Mouse (Mus musculus): ENCODE results near the gene Itgb1bp2.

Gene Itgb1bp2

GRCm38 (mm10) chrX:101448886-101449475 is at the start of gene Itgb1bp2:
Gene Itgb1bp2, plus strand, starts transcription at chrX:101449088.
- no peak for DNase-seq

DNA sequence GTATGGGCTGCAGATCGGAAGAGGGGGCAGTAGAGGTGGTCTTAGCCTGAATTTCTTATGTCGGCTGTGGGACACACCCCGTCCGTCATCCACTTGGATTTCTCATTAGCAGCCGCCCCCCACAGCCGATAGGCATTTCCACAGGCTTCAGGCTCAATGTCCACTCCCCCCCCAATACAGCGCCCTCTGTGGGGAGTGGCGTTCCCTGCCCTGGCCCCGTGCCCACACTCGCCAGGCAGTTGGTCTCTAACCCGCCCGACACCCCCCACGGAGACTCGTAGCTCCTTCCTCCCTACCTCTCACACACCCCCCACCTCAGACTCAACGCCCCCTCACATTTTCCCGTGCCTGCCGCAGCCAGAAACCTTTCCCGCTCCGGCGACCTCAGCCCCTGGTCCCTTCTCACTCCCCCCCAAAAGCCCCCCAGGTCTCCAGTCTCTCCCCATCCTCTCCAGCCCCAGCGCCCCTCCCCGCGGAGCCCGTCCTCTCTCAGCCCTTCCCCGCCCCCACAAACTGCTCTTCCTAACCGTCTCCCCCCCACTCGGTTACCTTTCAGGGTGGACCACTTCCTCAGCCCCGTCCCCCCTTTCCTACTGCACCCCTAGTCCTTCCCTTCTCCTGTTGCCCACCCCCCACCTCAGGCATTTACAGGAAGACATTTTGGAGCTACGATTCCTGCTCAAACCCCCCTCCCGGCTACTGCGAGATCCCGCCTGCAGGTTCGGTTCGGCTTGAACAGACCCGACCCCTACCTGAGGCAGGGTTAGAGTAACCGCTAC is 29.8 kb upstream of the Itgb1bp2 start:
- DNase-seq: peak; percentile 53 to 68

GRCm38 (mm10) chrX:101419725-101420699 is 28.9 kb upstream of the Itgb1bp2 start:
- peak; percentile 83 to 88 for DNase-seq

GRCm38 (mm10) chrX:101420700-101421095 is 28.2 kb upstream of the Itgb1bp2 start, which contains the start of gene Zmym3:
Gene Zmym3, minus strand, starts transcription at chrX:101420849.
- DNase-seq: peak in 1 of 2 experiments; percentile 5

DNA sequence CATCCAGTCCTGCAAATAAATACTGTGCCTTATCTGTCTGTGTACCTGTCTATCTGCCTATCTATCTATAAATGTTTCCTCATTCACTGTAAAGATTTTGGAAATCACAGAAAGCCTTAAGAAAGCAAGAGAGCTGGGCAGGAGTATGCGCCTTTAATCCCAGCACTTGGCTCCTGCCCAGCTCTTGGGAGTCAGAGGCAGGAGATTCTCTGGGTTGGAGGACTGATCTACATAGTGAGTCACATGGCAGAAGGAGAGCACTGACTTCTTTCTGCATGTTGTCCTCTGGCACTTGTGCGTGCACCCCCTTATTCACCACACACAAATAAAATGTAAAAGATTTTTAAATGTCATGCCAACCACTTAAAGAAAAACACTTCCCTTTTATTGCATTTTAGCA is 25.4 kb upstream of the Itgb1bp2 start:
- DNase-seq: no peak

DNA sequence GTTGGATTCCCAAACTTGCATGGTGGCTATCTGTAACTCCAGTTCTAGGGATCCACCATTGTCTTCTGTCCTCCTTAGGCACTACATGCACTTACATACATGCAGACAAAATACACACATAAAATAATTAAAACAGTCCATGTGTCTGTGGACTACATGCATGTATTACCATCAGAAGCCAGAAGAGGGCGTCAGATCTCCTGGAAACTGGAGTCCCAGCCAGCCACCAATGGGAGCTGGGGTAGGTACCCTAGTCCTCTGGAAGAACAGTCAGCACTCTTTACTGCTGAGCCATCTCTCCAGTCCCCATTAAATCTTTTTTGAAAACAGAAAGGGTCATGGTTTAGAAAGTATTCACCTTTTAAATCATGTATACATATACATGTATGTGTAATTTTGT is 21.1 kb upstream of the Itgb1bp2 start:
- DNase-seq: peak in 1 of 2 experiments; percentile 13

- peak in 1 of 2 experiments; percentile 21 for DNase-seq
These were observed 20.1 kb upstream of the Itgb1bp2 start for GRCm38 (mm10) chrX:101428785-101429141.

- peak; percentile 75 to 80 for DNase-seq
These were observed 19.5 kb upstream of the Itgb1bp2 start, which contains the start of gene Nono for GRCm38 (mm10) chrX:101429142-101429949. Gene Nono, plus strand, starts transcription at chrX:101429318.

DNA sequence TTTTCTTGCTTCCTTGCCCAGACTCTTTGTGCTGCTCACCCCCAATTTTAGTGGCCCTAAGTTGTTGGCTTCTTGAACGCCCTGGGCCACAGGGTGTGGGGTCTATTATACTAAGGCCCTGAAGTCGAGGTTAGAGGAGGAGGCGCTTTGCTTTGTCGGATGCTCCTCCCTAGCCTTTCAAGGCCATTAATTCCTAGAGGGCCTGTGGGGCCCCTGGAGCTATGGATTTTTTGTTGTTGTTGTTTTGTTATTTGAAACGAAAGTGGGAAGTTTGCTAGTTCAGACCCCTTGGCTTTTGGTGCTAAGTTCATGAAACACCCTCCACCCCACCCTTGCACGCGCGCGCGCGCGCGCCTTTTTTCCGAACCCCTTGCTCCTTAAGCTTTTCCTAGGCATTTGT is 18.9 kb upstream of the Itgb1bp2 start:
- DNase-seq: no peak

GRCm38 (mm10) chrX:101451147-101451546 is 2.3 kb downstream of the Itgb1bp2 start:
- no peak for DNase-seq

DNA sequence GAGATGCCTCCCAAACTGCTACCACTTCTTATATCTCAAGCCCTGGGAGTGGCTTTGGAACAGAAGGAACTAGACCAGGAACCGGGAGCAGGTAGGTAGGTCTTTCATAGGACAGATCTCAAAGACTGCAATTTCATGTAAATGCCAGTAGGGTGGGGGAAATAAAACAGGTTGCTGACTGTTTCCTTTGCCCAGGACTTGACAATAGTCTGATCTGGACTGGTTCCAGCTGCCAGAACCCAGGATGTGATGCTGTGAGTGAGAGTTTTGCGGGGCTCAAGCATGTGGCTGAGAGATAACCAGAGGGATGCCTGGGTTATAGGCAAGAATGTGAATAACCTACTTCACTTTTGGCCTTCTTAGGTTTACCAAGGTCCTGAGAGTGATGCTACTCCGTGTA is 2.7 kb downstream of the Itgb1bp2 start:
- no peak for DNase-seq

- DNase-seq: no peak
These were observed 23.3 kb downstream of the Itgb1bp2 start for GRCm38 (mm10) chrX:101472202-101472601.

- DNase-seq: no peak
These were observed 32.9 kb downstream of the Itgb1bp2 start for GRCm38 (mm10) chrX:101481604-101482350.

DNA sequence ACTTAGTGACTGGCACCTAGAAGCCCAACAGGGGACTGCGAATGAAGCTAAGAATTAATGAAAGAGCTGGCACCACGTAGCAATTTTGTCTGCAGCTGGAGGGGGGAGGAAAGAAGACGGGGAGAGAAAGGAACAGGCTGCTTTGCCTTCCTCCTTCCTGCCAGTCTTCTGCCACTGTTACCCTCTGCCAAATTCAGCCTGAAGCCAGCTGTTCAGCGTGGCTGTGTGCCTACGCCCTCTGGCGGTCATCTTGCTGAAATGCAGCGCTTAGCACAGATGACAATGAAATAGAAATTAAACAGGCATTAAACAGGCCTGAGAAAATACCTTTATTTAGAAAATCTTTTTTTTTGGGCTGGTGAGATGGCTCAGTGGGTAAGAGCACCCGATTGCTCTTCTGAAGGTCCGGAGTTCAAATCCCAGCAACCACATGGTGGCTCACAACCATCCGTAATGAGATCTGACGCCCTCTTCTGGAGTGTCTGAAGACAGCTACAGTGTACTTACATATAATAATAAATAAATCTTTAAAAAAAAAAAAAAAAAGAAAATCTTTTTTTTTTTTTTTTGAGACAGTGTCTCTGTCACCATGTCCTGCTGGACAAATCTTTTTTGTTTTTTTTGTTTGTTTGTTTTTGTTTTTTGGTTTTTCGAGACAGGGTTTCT is 37.7 kb downstream of the Itgb1bp2 start:
- DNase-seq: peak; percentile 41 to 56
